Mouse (Mus musculus): ENCODE measurements around the gene Prkn. TPM values are rescaled to one million over a fixed set of nuclear protein-coding genes. Genes with fewer than 3 reads are reported as not detected.

Prkn gene
- total RNA-seq, 1 experiment: 1.7 TPM

DNA sequence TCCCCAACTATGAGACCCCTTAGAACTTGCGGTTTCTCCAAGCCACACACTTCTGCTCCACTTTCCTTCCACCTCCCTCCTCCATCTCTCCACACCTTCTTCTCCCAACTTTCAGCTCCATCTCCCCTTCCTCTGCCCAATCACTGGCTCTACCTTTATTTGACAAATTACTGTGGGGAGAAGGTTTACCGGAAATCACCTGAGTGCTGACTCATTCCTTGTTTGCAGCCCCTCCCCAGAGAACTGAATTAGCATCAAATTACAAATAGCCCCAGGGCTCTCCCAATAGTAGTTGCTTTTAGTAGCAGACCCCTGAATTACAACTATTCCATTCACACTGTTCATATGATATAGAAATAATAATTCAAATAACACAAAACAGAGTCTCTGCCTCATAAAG lies 1036.1 kb downstream of the Prkn start:
- TF ChIP-seq MAFK (IDR thresholded peaks at IDR 0.05; ENCODE audit: insufficient read depth, low read depth, low read length): peak; percentile 57; the same call in 1 of the 2 replicates
- TF ChIP-seq ZNF384 (IDR thresholded peaks at IDR 0.05; ENCODE audit: low read depth, low read length): no peak
- TF ChIP-seq HCFC1 (IDR thresholded peaks at IDR 0.05; ENCODE audit: borderline replicate concordance, insufficient read depth, low read length): no peak
- H3K27ac ChIP-seq (ENCODE audit: insufficient read depth, low read depth, low read length, poor library complexity, severe bottlenecking): no peak overlapping the region
- no peaks in the 10 kb centered on the region for H3K9me3 ChIP-seq (ENCODE audit: control insufficient read depth, insufficient read depth, low read depth, low read length)

DNA sequence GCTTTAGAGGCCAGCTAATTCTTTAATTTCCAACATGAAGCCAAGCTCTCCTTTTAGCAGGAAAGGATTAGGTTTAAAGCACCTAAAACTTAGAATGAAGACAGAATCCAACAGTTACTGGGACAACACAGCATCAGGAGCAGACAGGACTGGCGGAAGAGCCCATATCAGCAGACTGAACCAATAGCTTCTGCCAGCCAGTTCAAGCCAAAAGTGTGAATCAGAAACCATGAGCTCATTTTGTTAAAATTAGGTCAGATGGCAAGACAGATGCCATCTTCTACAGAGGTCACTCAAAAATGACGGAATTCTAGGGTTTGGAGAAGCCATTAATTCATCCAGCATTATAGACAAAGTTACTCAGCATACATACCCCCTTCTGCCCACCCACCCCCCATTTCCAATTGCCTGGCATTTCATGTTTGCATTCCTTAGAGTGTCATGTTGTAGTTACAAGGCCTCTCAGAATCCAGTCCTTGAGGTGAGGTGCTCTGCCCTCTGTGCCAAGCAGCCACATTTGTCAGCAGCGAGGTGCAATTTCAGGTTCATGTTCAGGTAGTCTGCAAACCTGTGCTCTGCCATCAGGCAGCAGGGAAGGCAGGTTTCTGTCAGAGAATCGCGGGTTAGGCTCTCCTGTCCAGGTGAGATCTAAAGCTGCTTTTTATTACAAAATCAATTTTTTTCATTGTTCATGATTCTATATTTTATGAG lies 1041.1 kb downstream of the Prkn start:
- no peak for DNase-seq (ENCODE audit: low read depth, low spot score)
- TF ChIP-seq ZC3H11A (IDR thresholded peaks at IDR 0.05; ENCODE audit: borderline replicate concordance, low read depth, low read length) (no peak), HCFC1 (IDR thresholded peaks at IDR 0.05; ENCODE audit: borderline replicate concordance, insufficient read depth, low read length) (no peak), ZNF384 (IDR thresholded peaks at IDR 0.05; ENCODE audit: low read depth, low read length) (no peak), CHD2 (IDR thresholded peaks at IDR 0.05; ENCODE audit: low read depth, low read length) (no peak), MAFK (IDR thresholded peaks at IDR 0.05; ENCODE audit: insufficient read depth, low read depth, low read length) (no peak)
- Histone ChIP-seq H3K9ac (ENCODE audit: insufficient read depth, low read depth, low read length, poor library complexity, severe bottlenecking) (no peak overlapping the region), H3K4me1 (ENCODE audit: control insufficient read depth in 2 of 2, insufficient read depth in 2 of 2, low read length in 2 of 2, poor library complexity in 1 of 2) (peaks cover 0 to 2% of the 10 kb centered on the region in 2 experiments; a peak in 2 of 4 replicates), H3K4me3 (ENCODE audit: insufficient read depth in 1 of 2, low read depth in 1 of 2, low read length in 2 of 2, poor library complexity in 1 of 2, severe bottlenecking in 1 of 2) (no peak overlapping the region), H3K36me3 (ENCODE audit: control insufficient read depth, insufficient read depth, low read length, poor library complexity, severe bottlenecking) (no peaks in the 10 kb centered on the region), H3K27ac (ENCODE audit: insufficient read depth, low read depth, low read length, poor library complexity, severe bottlenecking) (no peak overlapping the region), H3K9me3 (ENCODE audit: control insufficient read depth, insufficient read depth, low read depth, low read length) (no peaks in the 10 kb centered on the region)
- in situ Hi-C loops (cut with MboI; ENCODE audit: low sequenced_read_pairs in 2 of 2, unreplicated experiment in 2 of 2): no loop called here

More for the DNA sequence above, 1036.1 kb downstream of the Prkn start:
- H3K36me3 ChIP-seq (ENCODE audit: control insufficient read depth, insufficient read depth, low read length, poor library complexity, severe bottlenecking): no peaks in the 10 kb centered on the region
- peaks cover 0 to 4% of the 10 kb centered on the region in 2 experiments; a peak in 2 of 4 replicates for H3K4me1 ChIP-seq (ENCODE audit: control insufficient read depth in 2 of 2, insufficient read depth in 2 of 2, low read length in 2 of 2, poor library complexity in 1 of 2)
- no peak for DNase-seq (ENCODE audit: low read depth, low spot score)
- in situ Hi-C loops (cut with MboI; ENCODE audit: low sequenced_read_pairs in 2 of 2, unreplicated experiment in 2 of 2): no loop called here
- no peak overlapping the region for H3K9ac ChIP-seq (ENCODE audit: insufficient read depth, low read depth, low read length, poor library complexity, severe bottlenecking)
- no peak overlapping the region for H3K4me3 ChIP-seq (ENCODE audit: insufficient read depth in 1 of 2, low read depth in 1 of 2, low read length in 2 of 2, poor library complexity in 1 of 2, severe bottlenecking in 1 of 2)

DNA sequence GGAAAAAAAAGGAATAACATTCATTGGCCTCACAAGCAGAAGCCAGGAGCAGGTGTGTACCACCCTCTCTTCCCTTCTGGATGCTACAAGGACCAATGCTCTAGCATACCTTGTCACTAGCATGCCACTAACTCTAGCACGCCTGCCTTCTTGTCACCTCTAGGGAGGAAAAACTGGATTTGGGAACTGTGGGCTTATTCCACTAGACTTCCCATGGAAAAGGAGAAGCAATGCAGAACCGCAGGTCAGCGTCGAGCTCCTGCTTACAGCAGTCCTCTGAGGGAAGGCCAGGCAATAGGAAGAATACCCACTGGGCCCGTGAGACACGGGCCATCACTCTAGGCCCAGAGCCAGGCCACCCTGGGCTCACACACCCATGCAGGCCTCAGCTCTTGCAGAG lies 1045.4 kb downstream of the Prkn start:
- Histone ChIP-seq H3K9me3 (ENCODE audit: control insufficient read depth, insufficient read depth, low read depth, low read length) (no peaks in the 10 kb centered on the region), H3K36me3 (ENCODE audit: control insufficient read depth, insufficient read depth, low read length, poor library complexity, severe bottlenecking) (no peaks in the 10 kb centered on the region), H3K4me1 (ENCODE audit: control insufficient read depth in 2 of 2, insufficient read depth in 2 of 2, low read length in 2 of 2, poor library complexity in 1 of 2) (peaks cover 0 to 2% of the 10 kb centered on the region in 2 experiments; a peak in 1 of 4 replicates), H3K27ac (ENCODE audit: insufficient read depth, low read depth, low read length, poor library complexity, severe bottlenecking) (no peak overlapping the region), H3K9ac (ENCODE audit: insufficient read depth, low read depth, low read length, poor library complexity, severe bottlenecking) (no peak overlapping the region), H3K4me3 (ENCODE audit: insufficient read depth in 1 of 2, low read depth in 1 of 2, low read length in 2 of 2, poor library complexity in 1 of 2, severe bottlenecking in 1 of 2) (no peak overlapping the region)
- in situ Hi-C loops (cut with MboI; ENCODE audit: low sequenced_read_pairs in 2 of 2, unreplicated experiment in 2 of 2): no loop called here
- DNase-seq (ENCODE audit: low read depth, low spot score): no peak
- no peak for TF ChIP-seq HCFC1 (IDR thresholded peaks at IDR 0.05; ENCODE audit: borderline replicate concordance, insufficient read depth, low read length)
- TF ChIP-seq ZNF384 (IDR thresholded peaks at IDR 0.05; ENCODE audit: low read depth, low read length): no peak
- no peak for TF ChIP-seq MAFK (IDR thresholded peaks at IDR 0.05; ENCODE audit: insufficient read depth, low read depth, low read length)
- no peak for TF ChIP-seq CHD2 (IDR thresholded peaks at IDR 0.05; ENCODE audit: low read depth, low read length)
- TF ChIP-seq ZC3H11A (IDR thresholded peaks at IDR 0.05; ENCODE audit: borderline replicate concordance, low read depth, low read length): no peak

DNA sequence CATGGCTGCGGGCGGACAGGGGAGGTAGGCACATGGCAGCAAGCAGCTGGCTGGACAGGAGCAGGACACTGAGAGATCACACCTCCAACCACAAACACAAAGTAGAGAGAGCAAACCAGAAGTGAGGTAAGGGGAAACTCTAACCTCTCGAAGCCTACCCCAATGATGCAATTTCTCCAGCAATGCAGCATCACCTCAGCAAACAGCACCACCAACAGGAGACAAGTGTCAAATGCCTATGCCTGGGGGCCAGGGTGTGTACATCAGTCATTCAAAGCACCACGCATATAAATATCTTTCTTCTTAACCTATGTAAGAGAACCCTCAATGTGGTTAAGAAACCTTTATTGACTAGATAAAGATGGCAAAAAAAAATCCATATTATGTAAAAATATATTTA lies 1046.8 kb downstream of the Prkn start:
- Histone ChIP-seq H3K4me1 (ENCODE audit: control insufficient read depth in 2 of 2, insufficient read depth in 2 of 2, low read length in 2 of 2, poor library complexity in 1 of 2) (peaks cover 0 to 2% of the 10 kb centered on the region in 2 experiments; a peak in 1 of 4 replicates), H3K27ac (ENCODE audit: insufficient read depth, low read depth, low read length, poor library complexity, severe bottlenecking) (no peak overlapping the region), H3K9me3 (ENCODE audit: control insufficient read depth, insufficient read depth, low read depth, low read length) (no peaks in the 10 kb centered on the region), H3K4me3 (ENCODE audit: insufficient read depth in 1 of 2, low read depth in 1 of 2, low read length in 2 of 2, poor library complexity in 1 of 2, severe bottlenecking in 1 of 2) (no peak overlapping the region), H3K36me3 (ENCODE audit: control insufficient read depth, insufficient read depth, low read length, poor library complexity, severe bottlenecking) (no peaks in the 10 kb centered on the region), H3K9ac (ENCODE audit: insufficient read depth, low read depth, low read length, poor library complexity, severe bottlenecking) (no peak overlapping the region)
- no peak for TF ChIP-seq ZNF384 (IDR thresholded peaks at IDR 0.05; ENCODE audit: low read depth, low read length)
- no peak for TF ChIP-seq CHD2 (IDR thresholded peaks at IDR 0.05; ENCODE audit: low read depth, low read length)
- no peak for TF ChIP-seq MAFK (IDR thresholded peaks at IDR 0.05; ENCODE audit: insufficient read depth, low read depth, low read length)
- TF ChIP-seq HCFC1 (IDR thresholded peaks at IDR 0.05; ENCODE audit: borderline replicate concordance, insufficient read depth, low read length): no peak
- TF ChIP-seq ZC3H11A (IDR thresholded peaks at IDR 0.05; ENCODE audit: borderline replicate concordance, low read depth, low read length): no peak
- no peak for DNase-seq (ENCODE audit: low read depth, low spot score)
- in situ Hi-C loops (cut with MboI; ENCODE audit: low sequenced_read_pairs in 2 of 2, unreplicated experiment in 2 of 2): no loop called here
